Mouse (Mus musculus) liver, adult 2 months (tissue): ENCODE results near the gene Dlat.

Experiments
- CTCF ChIP-seq: fragments of 200-500 bp; IDR thresholded peaks from 2 replicates; pipeline ENCODE4 v1.5.1; 2011; ENCODE audit warnings: low read depth, low read length, control low read depth
- POLR2A ChIP-seq: fragments of 200-500 bp; IDR thresholded peaks from 2 replicates; pipeline ENCODE4 v1.6.1; 2011; ENCODE audit warnings: low read length, control low read depth; ENCODE audit not compliant: insufficient read depth; ENCODE audit errors: extremely low read depth

GRCm38 (mm10) chr9:50592955-50593354, 66.6 kb downstream of the Dlat start:
- no peak for TF ChIP-seq POLR2A
- TF ChIP-seq CTCF = no peak
